Mouse (Mus musculus): Measurements from ENCODE around the gene Mdfi. TPM values are rescaled to one million over a fixed set of nuclear protein-coding genes. Genes with fewer than 3 reads are reported as not detected.
A peak's percentile ranks its signal among the peaks of the same experiment; 100 is the strongest.

Mdfi gene
- polyA plus RNA-seq, 1 experiment from 2014 or later = 9.9 TPM

GRCm38 (mm10) chr17:47814496-47814895 lies 20.0 kb downstream of the Mdfi start:
- Histone ChIP-seq H3K27ac (no peak overlapping the region), H3K27me3 (peaks cover 33% of the 10 kb centered on the region), H3K36me3 (replicated peaks) (no peaks in the 10 kb centered on the region), H3K4me3 (replicated peaks) (no peak overlapping the region), H3K4me1 (peaks cover 21% of the 10 kb centered on the region), H3K9me3 (no peaks in the 10 kb centered on the region), H3K9ac (no peak overlapping the region; the same call in 1 of the 2 replicates), H3K4me2 (no peak overlapping the region)
- 23% methylated on average over 6 of the region's 6 CpGs for WGBS
- ATAC-seq (ENCODE audit: low FRiP score) = no peak

- Histone ChIP-seq H3K9ac (no peak overlapping the region), H3K4me3 (replicated peaks) (no peak overlapping the region), H3K9me3 (no peaks in the 10 kb centered on the region), H3K36me3 (replicated peaks) (no peaks in the 10 kb centered on the region), H3K27ac (no peak overlapping the region), H3K4me1 (peaks cover 21% of the 10 kb centered on the region), H3K27me3 (peaks cover 38% of the 10 kb centered on the region), H3K4me2 (no peak overlapping the region)
- WGBS = 68% methylated on average over 5 of the region's 5 CpGs
- no peak for ATAC-seq (ENCODE audit: low FRiP score)
Measured at GRCm38 (mm10) chr17:47813616-47814015, 20.9 kb downstream of the Mdfi start.

GRCm38 (mm10) chr17:47812200-47812599 lies 22.3 kb downstream of the Mdfi start:
- H3K4me2 ChIP-seq = no peak overlapping the region
- WGBS = 85% methylated on average over 6 of the region's 6 CpGs
- no peak overlapping the region for H3K4me3 ChIP-seq (replicated peaks)
- H3K36me3 ChIP-seq (replicated peaks) = no peaks in the 10 kb centered on the region
- H3K9me3 ChIP-seq = no peaks in the 10 kb centered on the region
- H3K27me3 ChIP-seq = peaks cover 43% of the 10 kb centered on the region
- H3K4me1 ChIP-seq = peaks cover 21% of the 10 kb centered on the region
- no peak overlapping the region for H3K9ac ChIP-seq
- ATAC-seq (ENCODE audit: low FRiP score) = no peak
- no peak overlapping the region for H3K27ac ChIP-seq

- Histone ChIP-seq H3K4me2 (0 out of 2 replicates have a peak overlapping the region, but pooled peaks have one; percentile 8), H3K4me3 (replicated peaks) (no peak overlapping the region), H3K27me3 (peaks cover 43% of the 10 kb centered on the region), H3K4me1 (peaks cover 21% of the 10 kb centered on the region), H3K27ac (no peak overlapping the region), H3K9ac (peak overlapping the region; percentile 5; the same call in 1 of the 2 replicates), H3K36me3 (replicated peaks) (no peaks in the 10 kb centered on the region), H3K9me3 (no peaks in the 10 kb centered on the region)
- no peak for ATAC-seq (ENCODE audit: low FRiP score)
- 35% methylated on average over 15 of the region's 15 CpGs for WGBS
Measured at GRCm38 (mm10) chr17:47811265-47811800, 23.2 kb downstream of the Mdfi start.

- Histone ChIP-seq H3K27ac (no peak overlapping the region), H3K9me3 (no peaks in the 10 kb centered on the region), H3K4me1 (peaks cover 21% of the 10 kb centered on the region), H3K4me3 (replicated peaks) (no peak overlapping the region), H3K4me2 (no peak overlapping the region), H3K27me3 (peaks cover 27% of the 10 kb centered on the region), H3K36me3 (replicated peaks) (no peaks in the 10 kb centered on the region), H3K9ac (no peak overlapping the region)
- 71% methylated on average over 9 of the region's 9 CpGs for WGBS
- ATAC-seq (ENCODE audit: low FRiP score) = no peak
Measured at GRCm38 (mm10) chr17:47806230-47806629, 28.3 kb downstream of the Mdfi start.

DNA sequence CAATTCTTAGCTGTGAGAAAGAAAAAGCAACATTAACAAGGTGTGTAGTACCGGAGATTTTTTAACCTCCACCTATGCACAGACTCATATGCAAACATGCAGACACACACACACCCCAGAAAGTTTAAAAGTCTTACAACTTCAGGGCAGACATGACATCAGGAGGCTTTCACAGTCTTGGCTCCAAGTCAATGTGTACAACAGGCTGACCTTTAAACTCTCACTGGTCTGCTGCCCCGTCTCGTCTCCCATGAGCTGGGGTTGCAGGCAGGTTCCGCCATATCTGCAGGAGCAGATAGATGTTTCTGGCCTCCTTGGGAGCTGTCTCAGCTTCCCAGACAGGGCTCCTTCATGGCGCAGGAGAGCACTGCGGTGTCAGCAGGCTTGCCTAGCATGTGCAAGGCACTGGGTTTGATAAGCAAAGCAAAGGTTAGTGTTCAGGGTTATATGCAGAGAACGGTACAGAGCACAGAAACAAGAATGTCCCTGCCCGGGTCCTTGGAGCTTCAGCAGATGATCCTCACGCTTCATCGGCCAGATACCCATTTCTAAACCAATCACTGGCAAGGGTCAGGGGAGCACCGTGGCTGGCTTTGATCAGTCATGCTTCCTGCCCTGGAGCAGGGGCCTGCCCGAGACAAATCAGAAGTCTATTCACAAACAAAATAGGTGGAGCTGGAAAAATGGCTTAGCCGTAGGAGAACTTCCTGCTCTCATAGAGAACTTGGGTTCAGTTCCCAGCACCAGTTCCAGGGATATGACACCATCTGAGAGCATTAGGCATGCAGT lies 29.2 kb downstream of the Mdfi start:
- H3K4me2 ChIP-seq = no peak overlapping the region
- no peak overlapping the region for H3K4me3 ChIP-seq (replicated peaks)
- no peak overlapping the region for H3K9ac ChIP-seq
- H3K36me3 ChIP-seq (replicated peaks) = no peaks in the 10 kb centered on the region
- H3K27ac ChIP-seq = no peak overlapping the region
- H3K9me3 ChIP-seq = no peaks in the 10 kb centered on the region
- WGBS = 45% methylated on average over 13 of the region's 13 CpGs
- no peak for ATAC-seq (ENCODE audit: low FRiP score)
- peaks cover 24% of the 10 kb centered on the region for H3K27me3 ChIP-seq
- H3K4me1 ChIP-seq = peaks cover 20% of the 10 kb centered on the region

GRCm38 (mm10) chr17:47803662-47804061 lies 30.8 kb downstream of the Mdfi start:
- no peaks in the 10 kb centered on the region for H3K36me3 ChIP-seq (replicated peaks)
- no peak for ATAC-seq (ENCODE audit: low FRiP score)
- H3K4me1 ChIP-seq = peaks cover 20% of the 10 kb centered on the region

GRCm38 (mm10) chr17:47802806-47803205 lies 31.7 kb downstream of the Mdfi start:
- ATAC-seq (ENCODE audit: low FRiP score) = peak; percentile 65; the same call in 1 of the 2 replicates
- Histone ChIP-seq H3K9ac (no peak overlapping the region), H3K27me3 (peaks cover 7% of the 10 kb centered on the region), H3K4me3 (replicated peaks) (no peak overlapping the region), H3K27ac (no peak overlapping the region), H3K4me2 (no peak overlapping the region), H3K9me3 (no peaks in the 10 kb centered on the region), H3K36me3 (replicated peaks) (no peaks in the 10 kb centered on the region), H3K4me1 (peaks cover 20% of the 10 kb centered on the region)
- 17% methylated on average over 8 of the region's 8 CpGs for WGBS

More at GRCm38 (mm10) chr17:47803662-47804061, 30.8 kb downstream of the Mdfi start:
- Histone ChIP-seq H3K4me3 (replicated peaks) (no peak overlapping the region), H3K4me2 (no peak overlapping the region), H3K27me3 (peaks cover 12% of the 10 kb centered on the region), H3K9ac (no peak overlapping the region), H3K9me3 (no peaks in the 10 kb centered on the region), H3K27ac (no peak overlapping the region)
- WGBS = 96% methylated on average over 4 of the region's 4 CpGs

DNA sequence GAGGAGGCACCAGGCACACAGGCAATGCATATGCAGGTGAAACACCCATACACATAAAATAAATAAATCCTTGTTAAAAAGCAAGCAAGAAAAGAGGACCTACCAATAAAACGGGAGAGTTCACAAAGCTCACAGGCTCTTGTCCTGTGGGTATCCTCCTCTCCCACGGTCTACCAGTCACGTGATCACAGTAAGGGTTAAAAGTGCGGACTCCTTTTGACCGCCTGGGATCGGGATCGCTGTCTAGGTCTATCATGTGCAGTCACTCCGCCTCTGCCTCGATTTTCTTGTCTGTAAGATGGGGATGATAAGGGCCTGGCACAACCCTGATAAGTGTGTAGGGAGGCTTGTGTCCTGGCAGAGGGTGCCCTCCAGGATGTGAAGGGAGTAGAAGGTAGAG lies 37.1 kb downstream of the Mdfi start:
- Histone ChIP-seq H3K9me3 (no peaks in the 10 kb centered on the region), H3K27ac (no peak overlapping the region), H3K4me3 (replicated peaks) (no peak overlapping the region), H3K36me3 (replicated peaks) (no peaks in the 10 kb centered on the region), H3K4me1 (peaks cover 26% of the 10 kb centered on the region), H3K4me2 (no peak overlapping the region), H3K27me3 (peaks cover 9% of the 10 kb centered on the region), H3K9ac (no peak overlapping the region)
- WGBS = 80% methylated on average over 9 of the region's 9 CpGs
- no peak for ATAC-seq (ENCODE audit: low FRiP score)

DNA sequence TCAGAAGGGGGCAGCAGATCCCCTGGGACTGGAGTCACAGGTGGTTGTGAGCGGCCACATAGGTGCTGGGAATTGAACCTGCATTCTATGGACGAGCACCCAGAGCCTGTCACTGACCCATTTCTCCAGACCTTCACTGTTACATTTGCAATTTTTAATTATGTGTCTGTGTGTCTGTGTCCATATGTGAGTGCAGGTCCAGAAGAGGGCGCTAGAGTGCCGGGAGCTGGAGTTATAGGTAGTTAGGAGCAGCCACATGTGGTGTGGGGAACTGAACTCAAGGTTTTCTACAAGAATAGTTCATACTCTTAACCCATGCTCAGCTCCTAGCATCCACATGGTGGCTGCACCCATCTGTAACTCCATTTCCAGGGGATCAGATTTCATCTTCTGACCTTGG lies 37.5 kb downstream of the Mdfi start:
- Histone ChIP-seq H3K27me3 (peaks cover 9% of the 10 kb centered on the region), H3K4me1 (peaks cover 27% of the 10 kb centered on the region), H3K4me2 (no peak overlapping the region), H3K9me3 (no peaks in the 10 kb centered on the region), H3K27ac (no peak overlapping the region), H3K9ac (no peak overlapping the region), H3K36me3 (replicated peaks) (no peaks in the 10 kb centered on the region), H3K4me3 (replicated peaks) (no peak overlapping the region)
- WGBS = 76% methylated on average over 4 of the region's 4 CpGs
- no peak for ATAC-seq (ENCODE audit: low FRiP score)

DNA sequence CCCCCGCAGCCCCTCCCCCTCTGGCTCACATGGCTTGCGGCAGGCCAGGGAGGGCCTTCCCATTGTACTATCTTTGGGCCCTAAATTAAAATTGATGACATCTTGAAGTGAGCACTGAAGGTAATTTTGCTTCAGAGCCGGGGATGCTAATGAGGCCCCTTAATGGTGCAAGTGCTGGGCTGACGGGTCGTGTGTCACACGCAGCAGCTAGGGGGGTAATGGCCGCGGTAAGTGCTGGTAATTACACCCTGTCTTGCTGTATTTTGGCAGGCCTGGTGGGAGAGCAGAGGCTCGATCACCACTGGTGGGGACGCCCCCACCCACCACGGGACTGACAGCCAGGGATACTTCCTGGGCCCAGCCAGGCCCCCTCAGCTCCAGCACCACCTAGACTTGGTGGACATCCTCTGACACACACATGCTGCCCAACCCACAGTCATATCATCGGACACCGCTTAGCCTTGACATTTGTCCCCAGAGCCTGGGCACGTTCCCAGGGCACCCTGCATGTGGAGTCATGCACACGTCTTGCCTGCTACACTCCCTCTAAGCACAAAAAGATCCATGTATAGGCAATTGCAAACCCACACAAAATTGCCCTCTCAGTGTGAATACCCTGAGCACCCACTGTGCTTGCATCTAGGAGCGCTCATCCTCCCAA lies 38.2 kb downstream of the Mdfi start:
- H3K27ac ChIP-seq = peak overlapping the region; percentile 20; the same call in 1 of the 2 replicates

DNA sequence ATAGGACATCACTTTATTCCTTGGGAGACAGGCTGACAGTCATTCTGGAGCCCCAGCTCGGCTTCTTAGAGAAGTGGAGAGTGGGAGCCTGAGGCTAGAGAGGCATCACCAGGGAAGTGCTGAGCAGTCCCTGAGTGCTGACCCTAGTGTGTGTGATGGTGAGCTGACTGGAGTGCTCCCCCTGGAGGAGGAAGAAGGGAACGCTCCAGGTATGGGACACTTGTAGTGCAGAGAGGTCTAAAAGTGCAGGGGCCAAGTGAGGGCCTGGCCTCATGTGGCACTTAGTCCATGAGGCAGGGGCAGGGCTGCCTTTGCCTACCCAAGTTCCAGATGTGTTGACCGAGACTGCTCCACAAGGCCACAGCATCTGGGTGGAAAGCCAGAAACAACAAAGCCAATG lies 39.0 kb downstream of the Mdfi start:
- Histone ChIP-seq H3K27me3 (peaks cover 14% of the 10 kb centered on the region), H3K36me3 (replicated peaks) (no peaks in the 10 kb centered on the region), H3K9me3 (no peaks in the 10 kb centered on the region), H3K9ac (no peak overlapping the region), H3K27ac (no peak overlapping the region), H3K4me3 (replicated peaks) (no peak overlapping the region), H3K4me2 (no peak overlapping the region), H3K4me1 (peaks cover 27% of the 10 kb centered on the region)
- WGBS = 37% methylated on average over 3 of the region's 3 CpGs
- ATAC-seq (ENCODE audit: low FRiP score) = 0 out of 2 replicates have a peak, but pooled peaks have one; percentile 28

More for the DNA sequence above, 38.2 kb downstream of the Mdfi start:
- ATAC-seq (ENCODE audit: low FRiP score) = peak; percentile 55
- H3K9me3 ChIP-seq = no peaks in the 10 kb centered on the region
- H3K27me3 ChIP-seq = peaks cover 14% of the 10 kb centered on the region
- no peak overlapping the region for H3K9ac ChIP-seq
- H3K4me3 ChIP-seq (replicated peaks) = no peak overlapping the region
- no peaks in the 10 kb centered on the region for H3K36me3 ChIP-seq (replicated peaks)
- no peak overlapping the region; the same call in 1 of the 2 replicates for H3K4me2 ChIP-seq
- 47% methylated on average over 16 of the region's 16 CpGs for WGBS
- H3K4me1 ChIP-seq = peaks cover 27% of the 10 kb centered on the region

Measured in forebrain, embryonic 12.5 days (tissue).